Mouse (Mus musculus) kidney, adult 2 months (tissue): ENCODE results near the gene Utp3. TPM values are rescaled to one million over a fixed set of nuclear protein-coding genes. Genes with fewer than 3 reads are reported as not detected.
"Not testable (repeated sequence)": the region's sequence is repeated elsewhere in the genome, so short reads cannot be mapped to it uniquely, and the experiment has no call there.

Source experiments
- DNase-seq: peaks from one replicate; pipeline ENCODE4 v3.0.0; 2021
- H3K27ac ChIP-seq: fragments of 200-500 bp; 2 replicates; pipeline ENCODE4 v1.5.1; 2012; ENCODE audit warnings: low read depth, low read length, control low read depth, inconsistent platforms; ENCODE audit not compliant: insufficient read depth
- H3K27me3 ChIP-seq: fragments of 200-500 bp; replicated peaks from 2 replicates; pipeline ENCODE4 v1.6.1; 2012; ENCODE audit warnings: mild to moderate bottlenecking, moderate library complexity, low read length, inconsistent platforms; ENCODE audit not compliant: control insufficient read depth, insufficient read depth
- H3K36me3 ChIP-seq: fragments of 200-500 bp; 2 replicates; pipeline ENCODE4 v1.6.1; 2012; ENCODE audit warnings: mild to moderate bottlenecking, moderate library complexity, low read length, inconsistent platforms; ENCODE audit not compliant: control insufficient read depth, insufficient read depth
- H3K4me1 ChIP-seq: fragments of 200-500 bp; 2 replicates; pipeline ENCODE4 v1.6.1; 2011; ENCODE audit warnings: low read length; ENCODE audit not compliant: control insufficient read depth, insufficient read depth
- H3K4me3 ChIP-seq: fragments of 200-500 bp; 2 replicates; pipeline ENCODE4 v1.5.1; 2011; ENCODE audit warnings: mild to moderate bottlenecking, low read depth, low read length, control low read depth; ENCODE audit not compliant: insufficient read depth
- CTCF ChIP-seq: fragments of 200-500 bp; conservative IDR thresholded peaks from 2 replicates; pipeline ENCODE4 v1.5.1; 2011; ENCODE audit warnings: low read depth, mild to moderate bottlenecking, control low read depth, low read length, moderate library complexity, mixed read lengths; ENCODE audit not compliant: insufficient read depth, insufficient read length
- POLR2A ChIP-seq: fragments of 200-500 bp; IDR thresholded peaks from one replicate; pipeline ENCODE4 v1.6.1; 2011; ENCODE audit warnings: low read depth, low read length, control low read depth
- WGBS: fragments of 180-500 bp; shearing (Covaris S2); methylation state at CpG from one replicate; pipeline ENCODE4 v1.1.7; 2018; 5-methylcytosine and 5-hydroxymethylcytosine counted together
- polyA plus RNA-seq: library from polyadenylated mRNA; depleted of rRNA; stranded (reverse); fragments of >200 nt; gene quantifications from 2 replicates; pipeline ENCODE4 v1.2.3, GENCODE M21; 2012

The Utp3 gene
- polyA plus RNA-seq, 1 experiment, result 9.8 TPM

DNA sequence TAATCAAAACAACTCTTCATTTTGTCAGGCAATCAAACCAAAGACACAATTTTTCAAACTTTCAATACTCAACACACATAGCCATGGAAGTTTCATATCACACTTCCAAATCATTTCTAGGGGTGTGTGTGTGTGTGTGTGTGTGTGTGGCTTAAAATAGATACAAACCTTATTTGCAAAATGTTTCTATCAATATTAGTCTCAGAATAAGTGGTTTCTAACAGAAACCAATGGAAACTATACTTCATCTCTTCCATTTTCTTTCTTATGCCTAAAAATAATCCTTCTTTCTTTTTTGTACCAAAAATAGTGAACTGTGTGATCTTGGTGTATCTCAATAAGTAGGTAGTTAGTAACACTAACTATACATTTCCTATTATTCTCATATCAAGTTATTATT lies 13.4 kb upstream of the Utp3 start:
- no peaks in the 10 kb centered on the region for H3K4me1 ChIP-seq
- DNase-seq, result no peak
- H3K4me3 ChIP-seq, result no peak overlapping the region
- H3K27me3 ChIP-seq, result no peaks in the 10 kb centered on the region
- H3K36me3 ChIP-seq, result no peaks in the 10 kb centered on the region
- no peak for TF ChIP-seq CTCF
- TF ChIP-seq POLR2A, result no peak
- H3K27ac ChIP-seq, result no peak overlapping the region

DNA sequence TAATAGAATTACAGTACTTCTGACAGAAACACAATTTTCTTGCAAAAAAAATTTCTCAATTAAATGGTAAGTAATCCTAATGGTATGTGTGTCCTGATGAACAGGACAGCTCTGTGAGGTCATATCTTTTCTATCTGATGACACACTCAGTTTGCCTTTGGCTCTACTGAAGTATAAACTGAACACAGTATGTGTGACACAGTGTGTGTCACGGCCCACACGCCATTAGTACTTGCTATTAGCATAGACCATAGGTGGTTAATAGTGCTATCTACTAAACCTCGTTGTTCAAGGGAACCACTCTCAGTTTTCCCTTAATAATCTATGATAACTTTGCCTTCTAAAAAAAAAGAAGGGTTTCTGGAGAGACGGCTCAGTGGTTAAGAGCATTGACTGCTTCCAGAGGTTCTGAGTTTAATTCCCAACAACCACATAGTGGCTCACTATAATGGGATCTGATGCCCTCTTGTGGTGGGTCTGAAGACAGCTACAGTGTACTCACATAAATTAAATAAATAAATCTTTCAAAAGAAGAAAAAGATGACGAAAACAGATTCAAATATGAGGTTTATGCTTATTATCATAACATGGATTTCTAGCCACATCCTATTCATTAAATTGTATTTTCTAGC lies 11.5 kb upstream of the Utp3 start:
- 48% methylated on average over 5 of the region's 5 CpGs for WGBS
- DNase-seq, result peak; percentile 74
- H3K4me3 ChIP-seq, result no peak overlapping the region
- no peaks in the 10 kb centered on the region for H3K27me3 ChIP-seq
- TF ChIP-seq POLR2A (no peak), CTCF (0 out of 2 replicates have a peak, but pooled peaks have one; percentile 11)
- no peak overlapping the region for H3K27ac ChIP-seq
- H3K36me3 ChIP-seq, result no peaks in the 10 kb centered on the region
- H3K4me1 ChIP-seq, result no peaks in the 10 kb centered on the region

DNA sequence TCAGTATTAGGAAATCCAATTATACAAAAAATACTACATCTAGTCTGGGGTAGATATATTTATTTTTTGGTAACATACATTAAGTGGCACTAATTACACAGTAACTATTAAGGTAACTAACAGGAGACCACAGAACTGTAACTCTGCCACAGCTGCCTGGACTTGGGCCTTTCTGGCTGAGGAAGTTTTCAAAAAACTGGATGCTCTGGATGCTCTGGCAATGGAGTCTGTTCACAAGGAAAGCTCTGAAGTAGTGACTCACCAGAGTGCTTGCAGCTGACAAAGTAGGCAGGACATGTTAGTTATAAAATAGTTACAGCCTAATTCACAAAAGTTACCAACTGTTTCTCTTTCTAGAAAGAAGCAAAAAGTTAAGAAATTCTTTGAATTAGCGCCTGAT lies 9.9 kb upstream of the Utp3 start:
- not testable (repeated sequence) for H3K27me3 ChIP-seq, H3K4me3 ChIP-seq, H3K4me1 ChIP-seq, H3K27ac ChIP-seq, H3K36me3 ChIP-seq
- peak; percentile 51 for DNase-seq
- 87% methylated on average over 1 of the region's 1 CpGs for WGBS

DNA sequence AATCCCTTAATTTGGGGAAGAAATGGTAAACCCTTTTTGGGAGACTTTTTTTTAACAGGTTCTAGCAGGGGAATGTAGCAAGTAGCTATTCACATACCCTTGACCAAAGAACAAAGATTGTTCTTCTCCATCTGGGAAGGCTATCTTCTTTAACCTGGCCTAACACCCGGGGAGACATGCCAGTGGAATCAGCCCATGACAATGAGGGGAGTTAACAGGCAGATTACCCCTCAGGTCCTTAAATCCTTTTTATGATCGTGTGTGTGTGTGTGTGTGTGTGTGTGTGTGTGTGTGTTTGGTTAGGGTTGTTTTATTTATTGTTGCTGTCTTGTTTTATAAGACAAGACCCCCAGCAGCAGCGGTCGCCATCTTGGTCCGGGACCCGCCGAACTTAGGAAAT lies 8.7 kb upstream of the Utp3 start:
- no peaks in the 10 kb centered on the region for H3K4me1 ChIP-seq
- TF ChIP-seq CTCF (no peak), POLR2A (no peak)
- H3K4me3 ChIP-seq, result no peak overlapping the region
- H3K27ac ChIP-seq, result no peak overlapping the region
- WGBS, result 81% methylated on average over 7 of the region's 7 CpGs
- no peaks in the 10 kb centered on the region for H3K36me3 ChIP-seq
- no peak for DNase-seq
- no peaks in the 10 kb centered on the region for H3K27me3 ChIP-seq

DNA sequence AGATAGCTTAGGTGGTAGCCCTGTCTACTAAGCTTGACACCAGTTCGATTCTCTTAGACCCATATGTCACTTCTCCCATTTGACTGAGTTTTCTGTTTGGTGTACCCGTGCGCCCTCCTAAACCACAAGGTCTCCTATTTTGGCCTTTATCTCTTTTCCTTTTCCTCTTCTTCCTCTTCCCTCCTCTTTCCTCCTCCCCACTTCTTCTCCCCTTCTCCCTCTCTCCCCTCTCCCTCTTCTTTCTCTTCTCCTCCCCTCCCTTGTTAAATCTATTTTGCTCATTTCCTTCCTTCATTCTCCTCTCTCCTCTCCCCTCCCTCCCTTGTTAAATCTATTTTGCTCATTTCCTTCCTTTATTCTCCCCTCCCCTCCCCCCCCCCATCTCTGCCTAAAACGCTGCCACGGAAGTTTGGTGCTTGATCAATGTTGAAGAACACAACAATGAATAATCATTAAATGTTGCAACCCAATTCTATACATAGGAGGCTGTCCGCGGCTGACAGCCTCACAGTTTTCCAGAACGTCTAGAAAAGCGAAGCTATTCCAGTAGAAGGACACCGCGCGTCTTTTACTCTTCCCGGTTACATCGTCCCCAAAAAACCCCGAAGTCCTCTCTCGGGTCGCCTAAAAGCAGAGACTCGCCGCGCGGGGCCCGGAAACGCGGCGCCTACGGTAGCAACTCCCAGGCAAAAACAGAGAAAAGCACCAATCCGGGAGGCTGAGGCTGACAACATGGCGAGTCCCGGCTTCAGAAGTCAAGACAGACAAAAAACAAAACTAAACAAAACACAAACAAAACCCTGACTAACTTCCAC lies 784 bp upstream of the Utp3 start:
- peak overlapping the region; percentile 70 for H3K27ac ChIP-seq
- no peaks in the 10 kb centered on the region for H3K27me3 ChIP-seq
- DNase-seq, result no peak
- peak overlapping the region; percentile 49 for H3K4me3 ChIP-seq
- WGBS, result 7% methylated on average over 29 of the region's 29 CpGs
- no peak for TF ChIP-seq POLR2A
- TF ChIP-seq CTCF, result no peak
- peaks cover 11% of the 10 kb centered on the region; the same call in 1 of the 2 replicates for H3K4me1 ChIP-seq
- H3K36me3 ChIP-seq, result no peaks in the 10 kb centered on the region

DNA sequence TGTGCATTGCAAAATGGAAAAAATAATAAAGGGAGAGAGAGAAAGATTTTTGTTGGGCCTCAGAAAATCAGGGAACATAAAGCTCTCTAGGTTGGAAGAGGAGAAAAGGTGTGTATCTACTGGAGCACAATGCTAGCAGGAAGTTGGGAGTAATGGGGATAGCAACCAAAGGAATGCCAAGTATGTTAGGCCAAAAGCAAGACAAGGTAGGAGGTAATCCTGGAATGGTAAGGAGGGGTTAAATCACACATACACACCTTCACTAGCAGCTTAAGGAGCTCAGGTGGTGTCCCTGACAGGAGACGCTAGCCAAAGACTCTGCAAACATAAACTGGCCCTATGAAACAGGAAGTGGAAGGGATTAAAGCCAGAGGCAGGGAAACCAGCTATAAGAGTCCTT lies 4.7 kb downstream of the Utp3 start:
- no peak overlapping the region for H3K4me3 ChIP-seq
- 30% methylated on average over 1 of the region's 1 CpGs for whole genome bisulfite sequencing
- DNase-seq, result no peak
- H3K36me3 ChIP-seq, result no peaks in the 10 kb centered on the region
- no peak overlapping the region for H3K27ac ChIP-seq
- TF ChIP-seq POLR2A, result no peak
- TF ChIP-seq CTCF, result no peak
- no peaks in the 10 kb centered on the region for H3K27me3 ChIP-seq
- H3K4me1 ChIP-seq, result peaks cover 10% of the 10 kb centered on the region; the same call in 1 of the 2 replicates

DNA sequence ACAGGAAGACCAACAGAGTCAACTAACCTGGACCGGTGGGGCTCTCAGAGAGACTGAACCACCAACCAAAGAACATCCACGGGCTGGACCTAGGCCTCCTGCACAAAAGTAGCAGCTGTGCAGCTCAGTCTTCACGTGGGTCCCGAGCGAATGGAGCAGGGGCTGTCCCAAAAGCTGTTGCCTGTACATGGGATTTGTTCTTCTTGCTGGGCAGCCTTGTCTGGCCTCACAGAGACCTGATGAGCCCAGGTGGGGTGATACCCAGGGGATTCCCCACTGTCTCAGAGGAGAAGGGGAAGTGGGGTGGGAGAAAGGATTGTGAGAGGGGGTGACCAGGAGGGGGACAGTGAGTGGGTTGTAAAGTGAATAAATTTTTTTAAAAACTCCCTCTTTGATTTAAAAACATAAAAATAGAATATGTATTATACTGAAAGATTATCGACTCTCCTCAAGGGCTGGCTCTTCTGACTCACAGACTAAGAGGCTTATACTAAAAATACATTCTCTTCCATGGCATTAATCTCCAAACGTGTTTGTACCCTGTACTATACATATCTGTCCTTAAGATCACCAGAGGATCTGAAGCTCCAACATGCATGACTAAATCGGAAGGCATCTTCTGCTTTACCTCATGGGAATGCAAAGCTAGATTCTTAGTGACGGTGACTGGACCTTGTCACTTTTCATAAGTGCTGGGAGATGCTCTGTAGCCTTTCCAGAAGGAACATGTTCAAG lies 7.0 kb downstream of the Utp3 start:
- DNase-seq, result no peak
- Histone ChIP-seq H3K27ac (no peak overlapping the region), H3K4me3 (no peak overlapping the region), H3K4me1 (peaks cover 2% of the 10 kb centered on the region; the same call in 1 of the 2 replicates), H3K27me3 (no peaks in the 10 kb centered on the region), H3K36me3 (no peaks in the 10 kb centered on the region)
- 87% methylated on average over 9 of the region's 9 CpGs for WGBS
- TF ChIP-seq CTCF (no peak), POLR2A (no peak)
